Mouse (Mus musculus) ovary, postnatal 14 days (tissue): Measurements from ENCODE around the gene Brd3.

Source experiments
- DNase-seq: peaks from one replicate; pipeline ENCODE4 v3.0.0; 2022; ENCODE audit warnings: low spot score

Brd3 gene

DNA sequence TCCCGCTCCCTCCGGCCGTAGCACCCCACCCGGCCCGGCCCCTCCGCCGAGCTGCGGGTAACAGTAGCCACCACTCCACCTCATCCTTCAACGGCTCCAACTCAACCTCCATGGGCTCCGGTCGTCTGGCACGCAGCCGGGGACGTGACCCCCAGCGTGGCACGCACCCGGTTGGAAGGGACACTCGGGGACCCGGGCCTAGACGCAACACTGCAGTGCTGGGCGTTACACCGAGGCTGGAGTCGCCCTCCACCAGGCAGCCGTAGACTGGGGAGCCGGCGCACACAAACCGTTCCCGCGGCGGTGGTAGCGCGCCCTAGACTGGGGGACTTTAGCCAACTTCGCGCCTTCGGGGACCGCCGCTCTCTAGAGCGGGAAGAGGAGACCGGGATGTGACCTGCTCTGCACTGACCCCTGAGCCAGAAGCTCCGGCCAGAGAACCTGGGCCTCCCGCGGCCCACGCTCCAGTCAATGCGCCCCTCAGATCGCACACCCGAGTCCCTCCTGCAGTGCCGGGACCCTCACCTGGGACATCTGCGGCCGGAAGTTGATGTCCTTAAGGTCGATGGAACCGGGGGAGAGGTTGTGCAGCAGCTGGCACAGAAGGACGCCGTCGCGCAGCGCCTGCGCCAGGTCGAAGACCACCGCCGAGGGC is 81.6 kb downstream of the Brd3 start:
- no peak for DNase-seq

DNA sequence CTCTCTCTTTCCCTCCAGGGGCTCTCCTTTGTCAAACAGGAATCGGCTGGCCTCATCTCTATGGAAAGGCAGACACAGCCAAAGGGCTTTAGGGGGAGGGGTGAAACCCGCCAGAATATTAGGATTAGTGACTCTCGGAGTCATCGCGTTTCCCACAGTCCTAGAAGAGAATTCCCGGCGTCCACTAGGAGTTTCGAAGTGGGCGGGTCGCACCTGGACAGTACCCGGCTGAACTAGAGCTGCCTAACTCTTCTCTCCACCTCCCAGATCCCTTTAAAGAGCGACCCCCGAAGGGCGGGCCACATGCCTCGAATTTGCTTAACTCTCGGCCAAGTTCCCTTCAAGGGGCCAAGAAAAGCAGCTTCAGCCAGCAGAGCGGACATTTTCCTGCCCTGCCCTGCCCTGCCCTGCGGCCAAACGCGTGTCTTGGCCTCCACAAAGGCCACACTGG is 82.3 kb downstream of the Brd3 start:
- DNase-seq = no peak

DNA sequence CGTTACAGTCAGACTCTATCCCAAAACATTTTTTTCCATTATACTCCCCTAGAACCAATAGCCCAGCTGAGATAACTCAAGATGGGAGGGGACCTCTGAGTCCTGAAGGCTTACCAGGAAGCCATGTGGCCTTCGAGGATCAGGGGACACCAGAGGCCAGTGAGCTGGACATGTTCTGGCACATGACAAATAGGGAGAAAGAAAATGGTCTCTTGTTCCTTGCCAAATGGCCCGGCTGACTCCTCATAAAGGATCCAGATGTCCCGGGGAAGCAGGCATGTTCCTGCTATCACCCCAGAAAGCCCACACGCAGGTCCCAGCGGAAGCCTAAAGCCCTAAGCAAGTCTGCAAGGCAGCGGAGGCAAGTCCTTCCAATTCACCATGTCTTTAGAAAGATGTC is 83.9 kb downstream of the Brd3 start:
- no peak for DNase-seq

DNA sequence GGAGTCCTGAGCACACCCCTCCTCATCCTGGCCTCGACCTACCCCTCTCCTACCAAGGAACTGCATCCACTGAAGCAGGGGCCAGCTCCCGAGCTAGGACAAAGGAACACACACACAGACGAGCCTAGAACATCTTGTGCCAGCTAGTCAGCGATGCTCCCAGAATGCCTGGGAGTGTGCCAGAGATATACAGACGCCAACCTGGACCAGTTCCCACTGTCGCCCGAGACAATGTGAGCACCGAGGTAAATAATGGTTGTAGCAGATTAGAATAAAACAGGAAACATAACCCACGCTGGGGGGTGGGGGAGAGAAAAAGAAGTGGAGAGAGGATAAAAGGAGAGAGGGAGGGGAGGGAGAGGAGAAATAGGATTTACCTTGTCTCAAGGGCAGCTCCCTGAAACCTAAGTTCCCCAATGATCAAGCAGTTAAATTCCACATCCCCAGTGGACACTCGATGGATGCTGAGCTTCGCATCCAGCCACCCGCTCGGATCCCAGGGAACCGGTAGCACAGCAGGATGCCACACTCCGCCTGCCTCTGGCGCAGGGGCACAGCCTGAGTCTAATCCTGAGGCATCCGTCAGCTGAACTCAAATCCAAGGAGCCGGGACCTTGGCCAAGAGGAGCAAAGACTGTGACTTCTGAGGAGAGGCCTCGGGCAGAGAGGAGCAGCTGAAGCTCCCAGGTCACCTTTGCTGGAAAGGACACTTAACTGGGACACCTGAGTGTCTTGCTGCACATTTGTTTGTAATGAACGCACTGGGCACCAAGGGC is 86.0 kb downstream of the Brd3 start:
- DNase-seq = no peak

DNA sequence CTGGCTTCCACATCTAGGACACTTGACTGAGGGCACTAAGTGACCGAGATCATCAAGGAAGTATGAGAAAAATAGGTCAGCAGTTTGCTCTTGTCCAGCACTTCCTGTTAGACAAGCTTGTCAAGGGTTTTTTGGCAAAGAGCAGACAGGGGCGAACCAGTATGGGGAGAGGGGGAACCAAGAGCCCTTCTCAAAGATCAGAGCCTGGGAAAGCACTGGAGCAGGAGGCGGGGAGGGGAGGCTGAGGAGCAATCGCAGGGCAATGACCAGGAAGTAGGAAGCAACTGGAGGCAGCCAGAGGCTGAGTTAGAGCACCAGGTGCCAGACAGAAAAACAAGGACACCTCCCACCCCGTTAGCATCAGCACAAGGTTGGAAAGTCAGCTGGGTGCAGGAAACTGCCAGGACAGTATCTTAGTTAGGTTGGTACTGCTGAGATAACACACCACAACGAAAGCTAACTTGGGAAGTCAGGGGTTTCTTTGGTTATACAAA is 88.8 kb downstream of the Brd3 start:
- DNase-seq = no peak

DNA sequence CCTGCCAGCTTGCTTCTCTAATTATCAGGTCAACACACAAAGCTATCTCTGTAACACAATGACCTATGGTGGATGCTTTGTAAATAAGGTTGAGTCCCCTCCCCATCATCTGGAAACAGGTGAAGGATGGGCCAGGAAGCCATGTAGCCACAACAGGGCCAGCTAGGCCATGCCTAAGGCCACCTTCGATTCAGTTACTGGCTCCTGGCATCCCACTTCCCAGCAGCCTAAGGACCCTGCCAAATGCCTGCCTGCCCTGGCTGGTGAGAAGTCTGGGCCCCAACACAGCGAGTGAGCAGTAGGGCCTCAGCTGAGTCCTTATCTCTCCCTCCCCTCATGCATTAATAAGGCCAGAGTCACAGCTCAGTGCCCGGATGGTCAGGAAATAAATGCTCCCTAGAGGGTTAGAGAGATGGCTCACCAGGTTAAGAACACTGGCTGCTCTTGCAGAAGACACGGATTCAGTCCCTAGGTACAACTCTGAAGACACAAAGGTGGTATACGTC is 89.8 kb downstream of the Brd3 start:
- no peak for DNase-seq

DNA sequence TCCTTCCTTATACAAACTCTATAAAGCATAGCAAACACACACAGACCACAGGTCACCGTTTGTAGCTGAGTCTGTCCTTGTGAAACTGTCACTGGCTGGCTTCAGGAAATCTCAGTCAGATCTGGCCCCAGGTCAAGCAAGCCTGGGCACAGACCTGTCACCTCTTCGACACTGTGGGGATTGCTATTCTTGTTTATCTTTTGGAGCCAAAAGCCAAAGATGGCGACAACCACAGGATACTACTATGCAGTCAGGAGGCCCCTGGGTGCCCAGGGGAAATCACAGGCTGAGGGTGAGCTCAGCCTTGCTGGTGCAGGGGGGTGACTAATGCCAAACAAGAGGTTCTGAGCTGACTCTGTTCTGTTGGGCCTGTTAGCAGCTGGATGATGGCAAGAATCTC is 91.0 kb downstream of the Brd3 start:
- DNase-seq = no peak

DNA sequence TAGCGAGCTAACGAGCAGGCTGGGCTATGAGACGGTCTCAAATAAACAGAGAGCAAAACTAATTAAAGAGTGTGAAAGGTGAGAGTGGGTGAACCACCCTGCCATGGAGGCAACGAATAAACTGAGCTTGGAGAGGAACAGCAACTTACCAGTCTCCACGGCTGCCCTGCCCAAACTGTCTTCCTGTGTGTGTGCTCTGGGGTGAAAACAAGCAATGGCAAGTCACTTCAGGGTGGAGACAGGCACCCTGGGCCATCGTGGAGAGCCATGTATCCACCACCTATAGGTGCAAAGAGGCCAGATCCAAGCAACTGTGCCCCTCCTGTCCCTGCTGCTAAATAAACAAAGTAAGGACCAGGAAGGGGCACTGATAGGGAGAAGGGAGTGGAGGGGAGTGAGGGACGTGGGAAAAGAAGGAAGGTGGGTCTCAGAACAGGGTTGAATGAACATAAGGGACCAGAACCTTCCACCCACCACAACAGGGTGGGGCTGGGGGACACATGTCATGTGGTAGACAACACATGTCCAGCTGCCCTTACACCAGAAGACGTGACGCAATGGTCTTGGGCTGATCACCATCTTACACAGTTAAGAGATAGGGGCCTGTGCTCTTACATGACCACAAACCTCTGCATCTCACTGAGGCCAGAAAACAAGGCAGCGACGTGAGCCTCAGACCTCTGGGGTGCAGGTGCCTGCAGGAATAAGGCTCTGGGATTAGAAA is 92.2 kb downstream of the Brd3 start:
- DNase-seq = no peak

DNA sequence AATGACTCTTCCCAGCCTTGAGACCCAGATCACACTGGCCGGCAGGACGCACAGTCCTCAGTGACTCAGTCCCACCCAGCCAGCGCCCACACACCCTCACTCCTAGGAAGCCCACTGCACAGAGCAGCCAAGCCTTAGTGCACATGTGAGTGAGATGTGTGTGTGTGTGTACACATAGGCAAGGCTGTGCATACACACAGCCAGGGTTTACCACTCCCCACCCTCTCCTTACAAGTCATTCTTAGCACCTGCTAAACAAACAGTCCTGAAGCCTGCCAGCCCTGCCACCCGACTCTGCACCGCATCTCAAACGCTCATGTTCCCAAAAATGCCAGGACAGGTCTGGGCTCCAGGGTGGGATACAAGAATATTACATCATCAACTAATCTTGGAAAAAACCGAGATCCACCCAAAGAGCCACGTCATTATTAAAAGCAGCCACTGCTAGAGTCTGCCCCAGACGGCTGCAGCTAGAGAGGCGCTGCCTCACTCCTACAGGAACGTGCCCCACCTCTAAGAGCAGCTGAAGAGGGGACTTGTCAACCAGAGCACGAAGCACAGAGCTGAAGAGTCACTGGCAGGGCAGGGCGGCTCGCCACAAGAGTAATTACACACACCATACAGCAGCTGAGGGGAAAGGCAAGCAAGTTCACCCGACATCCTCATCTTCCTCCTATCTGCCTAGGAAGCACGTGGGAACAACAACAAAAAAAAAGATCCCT is 93.4 kb downstream of the Brd3 start:
- DNase-seq = no peak

DNA sequence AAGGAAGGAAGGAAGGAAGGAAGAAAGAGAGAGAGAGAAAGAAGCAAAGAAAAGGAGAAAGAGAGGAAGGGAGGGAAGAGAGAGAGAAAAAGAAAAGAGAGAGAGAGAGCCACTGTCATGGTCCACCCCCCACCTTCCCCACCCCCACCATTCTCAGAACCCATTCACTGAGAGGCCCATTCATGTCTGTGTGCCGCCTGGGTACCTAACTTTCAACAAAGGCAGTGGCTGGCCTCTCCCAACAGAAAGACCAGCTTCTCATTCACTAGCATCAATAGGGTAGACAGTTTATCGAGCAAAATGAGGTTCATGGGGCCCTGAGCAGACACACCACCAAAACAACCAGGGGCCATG is 93.9 kb downstream of the Brd3 start:
- no peak for DNase-seq

DNA sequence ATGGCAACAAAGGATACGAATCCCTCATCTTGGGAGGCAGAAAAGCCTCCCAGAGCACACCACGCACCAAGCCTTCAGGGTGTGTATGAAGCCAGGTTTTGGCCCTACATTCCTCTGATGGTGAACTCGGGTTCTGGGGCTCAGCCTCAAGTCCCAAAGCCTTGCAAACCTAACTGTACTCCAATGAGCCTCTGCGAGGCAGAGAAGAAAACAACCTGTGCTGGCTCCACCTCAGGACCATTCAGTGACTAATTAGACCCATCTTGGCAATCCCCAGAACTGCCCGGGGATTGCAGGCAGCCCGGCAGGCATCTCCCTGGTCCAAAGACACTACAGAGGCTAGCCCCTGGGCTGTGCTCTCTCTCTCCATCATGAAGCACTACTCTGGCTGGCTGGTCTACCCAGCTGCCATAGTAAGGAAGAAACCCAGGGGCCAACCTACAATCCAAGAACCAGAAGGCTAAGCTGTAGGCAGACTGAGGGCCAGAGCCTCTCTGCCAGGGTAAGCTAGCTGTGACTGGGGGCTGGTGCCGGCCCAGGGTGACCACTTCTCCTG is 95.1 kb downstream of the Brd3 start:
- DNase-seq = no peak

DNA sequence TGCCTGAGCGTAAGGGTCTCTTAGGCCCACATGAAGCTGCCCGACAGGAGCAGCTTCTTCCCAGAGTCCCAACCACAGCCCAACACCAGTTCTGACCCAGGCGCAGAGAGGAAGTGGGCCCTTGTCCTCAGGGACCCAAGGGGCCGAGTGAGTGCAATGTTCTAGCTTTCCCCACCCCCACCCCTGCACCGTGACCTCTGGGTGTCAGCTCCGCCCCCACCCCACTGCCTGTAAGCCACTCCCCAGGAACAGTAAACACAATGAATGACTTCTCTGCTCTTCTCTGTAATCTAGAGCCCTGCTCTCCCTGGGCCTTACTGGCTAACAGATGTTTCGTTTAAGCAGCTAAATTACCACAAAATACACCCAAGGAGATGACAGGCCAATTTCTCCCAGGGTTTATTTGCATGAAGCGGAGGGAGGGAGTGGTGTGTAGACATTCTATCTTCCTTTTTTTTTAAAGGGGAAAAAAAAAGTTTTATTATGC is 95.7 kb downstream of the Brd3 start:
- no peak for DNase-seq

DNA sequence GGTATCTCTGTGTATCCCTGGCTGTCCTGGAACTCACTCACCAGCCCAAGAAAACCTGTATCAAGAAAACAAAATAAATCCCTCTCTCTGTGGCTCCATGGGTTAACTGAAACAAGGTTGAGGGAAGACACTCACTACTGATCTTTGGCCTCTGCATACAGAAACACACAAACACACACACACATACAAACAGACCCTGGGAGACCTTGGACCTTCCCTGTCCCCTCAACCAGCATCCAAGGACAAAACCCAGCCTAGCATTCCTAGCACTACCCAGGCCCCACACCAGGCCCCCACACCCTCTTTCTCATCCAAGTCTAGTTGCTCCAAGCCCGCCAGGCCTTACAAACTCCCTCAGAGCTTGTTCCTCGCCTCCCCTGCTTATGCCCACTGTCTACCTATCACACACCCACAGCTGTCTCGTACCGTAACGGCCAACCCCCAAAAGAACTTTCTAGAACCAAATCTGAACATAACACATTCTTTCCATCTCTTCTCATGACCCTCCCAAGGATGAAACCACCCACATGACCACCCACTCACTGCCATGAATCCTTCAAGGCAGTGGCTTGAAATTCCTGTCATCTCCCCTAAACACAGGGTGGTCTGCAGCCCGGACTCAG is 96.8 kb downstream of the Brd3 start:
- DNase-seq = no peak

DNA sequence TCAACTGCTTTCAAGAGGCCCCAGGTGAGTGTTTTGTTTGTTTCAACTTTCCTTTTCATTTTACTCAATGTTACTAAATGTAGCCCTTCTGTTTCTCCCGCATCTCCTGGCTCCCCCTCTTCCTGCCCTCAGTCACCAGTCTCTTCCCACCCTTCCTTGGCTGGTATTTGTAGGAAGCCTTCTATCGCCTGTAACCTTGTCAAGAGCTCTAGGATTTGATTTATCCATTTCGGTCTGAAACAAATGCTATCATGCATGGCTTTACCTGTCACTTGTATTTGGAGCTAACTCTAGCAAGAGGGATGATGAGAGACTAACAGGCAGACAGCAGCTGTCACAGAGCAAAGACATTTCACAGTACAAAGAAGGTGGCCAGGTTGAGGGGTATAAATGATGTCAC is 99.3 kb downstream of the Brd3 start:
- DNase-seq = no peak

DNA sequence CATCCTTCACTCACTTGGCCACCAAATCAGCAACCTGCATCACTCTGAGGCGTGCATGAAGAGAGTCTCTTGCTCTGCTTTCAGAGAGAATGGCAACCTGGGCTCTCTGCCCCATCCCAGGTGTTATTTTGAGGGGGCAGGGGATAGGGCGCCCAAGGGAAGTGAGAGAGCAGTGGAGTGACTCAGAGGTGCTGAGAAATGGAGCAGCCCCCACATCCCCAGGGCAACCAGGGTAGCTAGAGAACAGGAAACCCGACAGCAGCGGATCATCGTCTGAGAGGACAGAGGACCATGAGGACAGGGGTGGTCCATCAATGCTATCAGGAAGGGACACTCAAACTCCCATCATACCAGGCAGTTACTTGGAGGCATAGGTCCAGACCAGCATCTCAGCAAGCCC is 100.5 kb downstream of the Brd3 start:
- DNase-seq = no peak

DNA sequence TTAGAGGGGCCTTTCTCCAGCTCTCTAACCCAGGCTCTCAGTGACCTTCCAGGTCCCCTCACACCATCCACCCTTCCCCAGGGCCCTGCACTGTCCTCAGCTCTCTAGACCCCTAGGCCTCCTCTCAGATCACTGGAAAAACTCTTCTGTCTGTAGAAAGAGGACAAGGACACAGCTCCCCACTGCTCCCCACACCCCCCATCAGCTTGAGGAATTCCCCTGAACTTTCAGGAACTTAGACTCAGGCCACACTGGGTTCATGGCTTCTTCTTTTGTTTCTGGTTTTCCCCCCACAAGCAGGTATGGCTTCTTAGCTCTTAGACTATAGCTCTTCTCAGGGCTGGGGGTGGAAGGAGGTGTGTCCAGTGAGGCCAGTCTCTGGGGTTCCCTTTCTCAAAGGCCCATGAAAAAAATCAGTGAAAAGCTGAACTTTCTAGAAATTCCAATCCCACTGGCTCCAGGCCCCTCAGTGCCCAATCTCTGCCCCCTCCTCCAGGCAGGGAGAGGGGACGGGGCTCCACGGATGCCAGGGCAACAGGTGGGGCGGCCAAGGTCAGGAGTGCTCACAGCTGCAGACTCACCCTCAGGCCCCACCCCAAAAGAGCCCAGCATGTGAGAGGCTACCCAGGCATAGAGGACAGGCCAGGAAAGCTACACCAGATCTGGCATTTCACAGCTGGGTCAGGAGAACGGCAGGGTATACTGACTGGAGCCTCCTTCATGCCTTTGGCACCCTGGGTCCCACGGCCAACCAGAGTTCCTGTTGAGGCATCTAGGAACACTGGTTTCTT is 102.2 kb downstream of the Brd3 start:
- DNase-seq = no peak

DNA sequence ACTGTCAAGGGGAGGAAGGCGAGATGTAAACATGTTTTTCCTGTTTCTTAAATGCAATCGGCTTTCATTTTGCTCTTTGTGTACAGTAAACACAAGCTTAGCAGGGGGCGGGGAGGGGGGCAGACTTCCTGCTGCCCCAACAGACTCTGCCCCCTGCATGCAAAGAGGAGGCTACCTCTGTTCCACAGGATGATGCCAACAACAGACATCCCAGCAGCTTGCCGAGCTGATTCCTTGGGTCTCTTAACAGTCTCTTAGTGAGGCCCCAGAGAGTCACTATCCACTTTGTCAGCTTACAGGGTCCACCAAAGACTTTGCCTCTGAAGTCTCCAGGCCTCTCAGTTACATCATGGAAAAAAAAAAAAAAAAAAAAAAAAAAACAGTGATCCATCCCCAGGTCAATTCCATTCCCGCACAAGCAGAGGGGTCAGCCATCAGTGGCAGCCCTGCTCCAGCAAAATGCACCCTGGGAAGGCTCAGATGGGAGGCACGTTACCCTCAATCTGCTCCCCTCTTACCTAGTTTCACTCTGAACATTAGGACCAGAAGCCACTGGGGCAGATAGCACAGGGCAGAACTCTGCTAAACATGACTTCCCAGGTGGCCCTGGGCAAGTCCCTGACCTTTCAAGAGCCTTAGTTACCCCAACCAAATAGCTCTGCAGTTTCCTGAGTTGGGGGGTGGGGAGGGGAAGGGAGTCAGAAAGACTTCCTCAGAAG is 102.9 kb downstream of the Brd3 start:
- no peak for DNase-seq

DNA sequence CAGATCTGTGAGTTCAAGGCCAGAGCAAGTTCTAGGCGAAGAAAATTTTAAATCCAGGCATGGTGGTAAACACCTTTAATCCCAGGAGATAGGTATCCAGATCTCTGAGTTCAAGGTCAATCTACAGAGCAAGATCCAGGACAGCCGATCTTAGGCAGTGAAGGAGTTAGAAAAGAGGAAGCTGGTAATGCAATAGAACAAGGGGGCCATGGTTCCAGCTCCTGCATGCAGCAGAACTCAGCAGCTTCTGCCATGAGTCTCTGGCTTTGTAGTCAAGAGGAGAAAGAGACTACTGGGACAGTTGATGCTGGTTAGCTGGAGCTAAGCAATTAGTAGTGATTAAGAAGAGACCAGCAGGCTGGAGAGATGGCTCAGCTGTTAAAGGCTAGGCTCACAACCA is 105.9 kb downstream of the Brd3 start:
- DNase-seq = no peak

DNA sequence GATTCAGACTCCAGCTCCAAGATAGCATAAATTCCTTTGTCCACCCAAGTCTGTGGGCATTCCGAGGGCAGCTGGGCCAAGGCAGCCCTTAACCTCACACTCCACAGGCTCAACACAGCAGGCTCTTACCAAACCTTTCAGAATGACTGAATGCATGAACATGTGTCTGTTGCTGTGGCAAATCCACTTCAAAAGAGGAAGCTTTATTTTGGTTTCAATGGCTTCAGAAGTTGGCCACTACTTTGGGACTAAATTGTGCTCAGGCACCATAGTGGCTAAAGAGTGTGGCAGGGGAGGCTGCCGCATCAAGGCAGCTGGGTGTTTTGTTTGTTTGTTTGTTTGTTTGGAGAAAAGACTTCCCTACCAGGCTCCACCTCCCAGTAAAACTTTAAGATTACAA is 107.4 kb downstream of the Brd3 start:
- no peak for DNase-seq
